Mouse (Mus musculus) heart, adult 9 months (tissue): Measurements from ENCODE around the gene Pnrc1.
A peak's percentile ranks its signal among the peaks of the same experiment; 100 is the strongest.

Experiments used
- DNase-seq, 2 experiments: peaks; one replicate each; pipeline ENCODE4 v3.0.0; 2022; ENCODE audit warnings: low spot score in 2 of 2

Pnrc1 gene

GRCm38 (mm10) chr4:33224003-33224675, 65.8 kb downstream of the Pnrc1 start:
- DNase-seq, result no peak

DNA sequence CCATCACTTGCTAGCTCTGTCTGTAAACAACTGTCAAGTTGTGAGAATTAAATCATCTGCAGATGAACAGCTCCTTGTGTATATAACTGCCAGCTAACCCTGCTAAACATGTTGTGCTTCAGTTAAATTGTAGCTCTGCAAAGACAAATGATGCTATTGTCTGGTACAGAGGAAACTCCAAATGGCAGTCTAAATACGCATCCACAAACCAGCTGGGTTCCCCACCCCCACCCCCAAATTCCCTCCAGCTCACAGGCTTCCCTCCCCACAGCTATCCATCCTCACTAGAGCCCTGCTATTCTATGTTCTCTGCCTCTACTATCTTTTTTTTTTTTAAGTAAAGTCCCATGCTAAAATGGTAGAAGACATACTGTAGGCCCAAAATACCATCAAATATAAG, 68.1 kb downstream of the Pnrc1 start:
- DNase-seq, result no peak

DNA sequence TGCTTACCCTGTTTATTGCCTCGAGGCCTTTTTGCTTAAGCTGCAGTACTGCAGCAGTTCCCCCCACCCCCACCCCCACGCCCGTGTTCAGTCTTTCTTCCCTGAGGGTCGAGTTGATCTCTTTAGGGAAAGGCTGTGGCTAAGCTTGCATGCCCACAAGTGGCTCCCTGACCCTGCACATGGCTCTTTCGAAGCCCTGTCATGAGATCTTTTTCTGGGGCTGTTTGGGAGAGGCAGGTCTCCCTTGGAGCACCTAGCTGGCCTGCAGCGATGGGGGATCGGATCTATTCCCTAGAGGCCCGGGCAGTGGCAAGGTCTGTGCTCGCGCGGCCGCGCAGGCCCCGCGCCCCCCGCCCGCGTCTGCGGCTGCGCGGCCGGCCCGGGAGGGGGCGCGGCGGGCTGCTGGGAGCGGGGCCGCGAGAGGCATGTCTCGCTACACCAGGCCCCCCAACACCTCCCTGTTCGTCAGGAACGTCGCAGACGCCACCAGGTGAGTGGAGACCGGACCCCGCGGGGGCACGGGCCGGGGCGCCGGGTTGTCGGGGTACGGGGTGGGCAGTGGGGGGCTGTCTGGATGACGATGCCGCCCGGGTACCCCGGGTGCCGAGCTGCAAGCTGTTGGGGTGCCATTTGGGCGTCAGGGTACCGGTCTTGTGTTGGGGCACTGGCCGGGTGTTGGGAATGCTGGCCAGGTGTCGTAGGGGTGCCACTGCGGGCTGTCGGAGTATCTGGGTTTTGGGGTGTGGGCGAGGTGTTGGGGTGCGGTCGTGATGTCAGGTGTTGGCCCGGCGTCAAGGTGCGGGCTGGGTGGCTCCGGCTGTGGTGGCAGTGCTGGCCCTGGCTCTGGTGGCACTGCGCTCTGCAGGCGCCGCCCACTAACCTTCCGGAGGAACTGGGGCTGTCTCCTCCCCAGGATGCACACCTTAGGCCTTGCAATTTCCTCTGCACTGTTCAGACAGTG, 80.8 kb downstream of the Pnrc1 start, which contains the start of gene Srsf12:
TSS of gene Srsf12 (plus strand) at position 111 of the 961 bp plus-strand sequence.
- DNase-seq, result no peak

DNA sequence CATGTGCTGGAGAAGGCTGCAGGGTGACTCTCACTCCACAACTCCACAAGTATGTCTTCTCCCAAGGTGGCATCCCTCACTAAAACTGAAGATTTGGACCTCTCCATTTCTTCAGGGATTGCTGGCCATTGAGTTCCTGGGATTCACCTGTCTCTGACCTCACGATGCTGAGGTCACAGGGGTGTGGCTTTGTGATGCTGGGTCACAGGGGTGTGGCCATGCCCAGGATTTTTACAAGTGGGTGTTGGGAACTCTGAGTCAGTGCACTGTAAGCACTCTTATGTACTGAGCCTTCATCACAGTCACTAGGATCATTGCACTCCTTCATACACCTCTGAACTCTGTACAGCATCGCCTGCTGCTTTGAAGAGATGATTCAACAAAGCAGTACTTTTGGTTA, 82.4 kb downstream of the Pnrc1 start:
- DNase-seq, result no peak

GRCm38 (mm10) chr4:33204682-33205081, 85.3 kb downstream of the Pnrc1 start:
- peak in 1 of 2 experiments; percentile 14 for DNase-seq

DNA sequence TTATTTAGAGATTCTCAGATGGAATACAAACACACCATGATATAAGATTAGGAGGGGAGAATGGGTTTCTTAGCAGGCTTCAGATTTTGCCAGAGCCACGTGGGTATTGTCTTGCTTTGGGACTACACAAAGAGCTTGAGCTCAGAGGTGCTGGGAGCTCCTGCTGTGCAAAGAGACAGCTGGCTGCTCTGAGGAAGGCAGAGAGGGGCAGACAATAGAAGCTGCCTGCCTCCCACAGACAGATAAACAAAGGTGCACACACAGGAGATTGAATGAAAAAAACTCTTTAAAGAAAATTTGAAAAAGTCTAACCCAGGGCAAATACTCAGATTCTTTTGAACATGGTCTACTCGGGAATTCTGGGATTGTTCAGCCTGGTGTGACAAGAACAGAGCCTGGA, 91.8 kb downstream of the Pnrc1 start:
- DNase-seq, result no peak
